Mouse (Mus musculus): ENCODE data around the gene Ntrk2.

DNA sequence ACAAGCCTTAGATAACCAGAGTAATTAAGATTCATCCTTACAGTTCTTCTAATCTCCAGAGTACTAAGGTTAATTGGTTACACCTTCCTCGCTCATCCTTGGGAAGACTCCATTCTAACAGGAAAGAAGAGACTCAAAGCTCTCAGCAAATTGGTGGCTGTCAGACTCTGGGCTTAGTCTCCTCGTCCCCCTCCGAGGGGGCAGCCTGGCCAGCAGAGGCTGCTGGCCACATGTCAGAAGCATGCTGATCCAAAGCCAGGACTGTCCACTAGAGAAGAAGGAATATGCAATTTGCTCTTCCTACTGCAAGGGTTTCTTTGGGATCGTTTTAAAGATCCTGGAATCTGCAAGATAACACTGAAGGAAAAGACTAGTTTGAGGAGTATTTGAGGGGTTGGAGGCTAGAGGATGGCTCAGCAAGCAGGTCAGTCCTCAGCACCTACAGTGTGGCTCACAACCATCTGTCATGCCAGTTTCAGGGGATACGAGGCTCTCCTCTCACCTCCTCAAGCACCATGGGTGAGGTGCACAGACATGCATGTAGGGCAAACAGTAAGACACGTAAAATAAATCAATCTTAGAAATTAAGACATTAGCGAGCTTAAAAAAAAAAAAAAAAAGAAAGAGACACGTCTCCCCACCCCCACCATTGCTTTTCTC is 60.5 kb downstream of the Ntrk2 start:
- TF ChIP-seq CTCF (IDR thresholded peaks at IDR 0.05; ENCODE audit: low read depth, low read length): no peak
- TF ChIP-seq TAL1 (conservative IDR thresholded peaks at IDR 0.05; ENCODE audit: low read depth, low read length): no peak
- no peak for TF ChIP-seq GATA1 (IDR thresholded peaks at IDR 0.05; ENCODE audit: borderline replicate concordance, low read length)
- TF ChIP-seq POLR2AphosphoS5 (IDR thresholded peaks at IDR 0.05; ENCODE audit: insufficient replicate concordance, low read depth, low read length): no peak
- no peak for TF ChIP-seq GATA2 (IDR thresholded peaks at IDR 0.05; ENCODE audit: borderline replicate concordance, low read depth, low read length)
